Mouse (Mus musculus) frontal cortex, postnatal 25 days (tissue): ENCODE data around the gene Stra6.

Source experiments
- DNase-seq, 2 experiments: peaks; one replicate each; pipeline ENCODE4 v3.0.0; 2022; ENCODE audit warnings: low spot score in 2 of 2

Gene Stra6

DNA sequence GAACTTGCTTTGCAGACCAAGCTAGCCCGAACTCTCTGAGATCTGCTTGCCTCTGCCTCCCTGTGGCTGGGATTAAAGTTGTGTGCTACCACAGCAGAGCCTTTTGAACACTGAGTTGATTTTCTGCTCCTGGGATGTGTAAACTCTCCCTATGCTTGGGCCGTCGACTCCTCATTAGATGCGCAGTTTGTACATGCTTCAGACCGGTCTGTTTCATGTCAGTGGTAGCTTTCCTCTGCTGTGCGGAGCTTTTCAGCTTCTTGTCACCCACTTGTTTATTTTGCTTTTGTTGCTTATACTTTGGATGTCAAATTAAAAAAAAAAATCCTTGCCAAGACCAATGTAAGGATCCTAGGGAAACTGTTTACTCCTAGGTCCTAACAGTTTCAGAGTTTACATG is 32.4 kb downstream of the Stra6 start:
- DNase-seq: no peak

DNA sequence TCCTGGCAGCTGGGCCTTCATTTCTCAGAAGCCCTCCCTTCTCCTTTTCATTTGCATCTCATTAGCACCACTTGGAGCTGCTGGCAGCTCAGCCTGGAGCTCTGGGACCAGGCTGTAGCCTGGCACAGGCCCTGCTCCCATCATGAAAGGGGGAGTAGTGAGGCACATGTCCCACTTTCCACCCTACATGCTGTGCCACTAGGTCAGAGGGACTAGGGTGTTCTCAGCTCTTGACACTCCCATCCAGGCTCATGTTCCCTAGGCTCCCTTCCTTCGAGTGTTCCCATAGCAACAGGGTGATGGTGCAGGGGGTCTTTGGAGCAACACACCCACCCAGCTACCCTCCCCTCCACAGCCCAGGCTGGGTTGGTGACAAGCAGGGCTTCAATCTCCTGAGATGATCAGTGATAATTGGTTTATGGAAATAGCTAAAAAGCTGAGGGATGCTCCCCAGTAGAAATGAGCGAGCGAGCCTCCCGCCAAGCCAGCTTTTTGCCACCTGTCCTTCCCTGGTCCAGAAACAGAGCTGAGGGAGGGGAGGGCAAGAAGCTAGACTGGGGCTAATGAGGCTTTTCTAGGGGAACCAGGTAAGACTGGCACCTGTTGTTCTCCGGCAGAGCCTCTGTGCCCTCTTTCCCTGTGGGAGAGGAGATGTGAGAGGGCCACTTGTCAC is 33.2 kb downstream of the Stra6 start:
- DNase-seq: no peak

GRCm38 (mm10) chr9:58099836-58100565 is 36.4 kb downstream of the Stra6 start:
- no peak for DNase-seq

GRCm38 (mm10) chr9:58102013-58102412 is 38.4 kb downstream of the Stra6 start:
- no peak for DNase-seq

DNA sequence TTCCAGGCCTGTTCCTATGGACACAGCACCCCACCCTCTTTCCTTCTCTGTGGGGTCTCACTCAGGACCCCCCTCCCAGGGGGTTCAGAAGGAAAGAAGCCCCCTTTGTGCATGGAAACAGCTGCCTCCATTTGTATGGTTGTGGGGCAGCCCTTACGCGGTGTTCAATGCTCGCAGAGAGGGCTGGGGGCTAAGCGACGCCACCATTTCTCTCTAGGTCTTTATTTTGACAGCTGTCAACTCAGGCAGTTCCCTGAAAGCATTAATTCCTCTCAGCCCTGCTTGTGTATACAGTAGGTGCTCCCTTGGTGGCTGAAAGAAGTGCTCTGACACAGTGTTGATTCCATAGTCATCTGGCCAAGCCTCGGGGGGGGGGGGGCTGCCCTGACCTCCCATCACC is 40.1 kb downstream of the Stra6 start:
- DNase-seq: no peak

DNA sequence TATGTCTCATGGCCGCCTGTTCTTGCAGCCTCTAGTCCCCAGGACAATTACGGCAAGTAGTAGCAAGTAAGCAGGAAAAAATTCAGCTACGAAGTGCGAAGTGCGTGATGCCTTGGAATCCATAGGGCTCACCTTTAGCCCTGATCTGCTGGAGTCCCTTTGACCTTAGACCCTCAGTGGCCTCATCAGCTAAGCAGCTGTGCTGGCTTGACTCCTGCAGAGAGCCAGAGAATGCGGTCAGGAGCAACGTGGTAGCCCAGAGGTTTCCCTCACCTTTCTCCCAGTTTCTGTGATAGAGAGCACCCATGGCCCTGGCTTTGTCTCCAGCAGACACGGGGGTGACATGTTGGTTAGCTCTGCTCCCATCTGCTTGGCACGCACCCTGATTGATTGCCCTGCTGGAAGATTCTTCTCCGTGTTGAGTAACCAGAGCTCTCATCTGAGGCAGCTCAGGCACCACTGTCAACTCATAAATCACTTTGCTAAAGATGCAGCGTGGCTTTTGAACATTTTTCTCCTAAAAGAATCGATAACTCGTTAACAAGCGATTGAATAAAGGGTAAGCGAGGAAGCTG is 42.1 kb downstream of the Stra6 start:
- DNase-seq: no peak

DNA sequence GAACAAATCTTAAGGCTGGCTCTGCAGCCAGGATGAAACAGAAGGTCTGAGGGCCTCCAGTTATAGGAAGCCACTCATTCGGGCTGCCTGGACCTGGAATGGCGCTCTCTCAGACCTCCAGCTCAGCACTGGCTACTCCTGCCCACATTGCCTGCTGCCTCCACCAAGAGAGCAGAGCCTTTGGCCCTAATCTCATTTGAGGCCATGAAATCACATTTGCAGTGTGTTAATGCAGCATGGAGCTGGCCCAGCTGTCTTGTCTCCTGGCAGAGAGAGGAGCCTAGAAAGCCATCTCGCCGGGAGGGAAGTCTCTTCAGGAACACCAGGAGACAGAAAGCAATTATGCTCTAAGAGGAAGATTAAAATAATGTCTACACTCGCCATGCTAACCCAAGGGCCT is 43.9 kb downstream of the Stra6 start:
- no peak for DNase-seq

DNA sequence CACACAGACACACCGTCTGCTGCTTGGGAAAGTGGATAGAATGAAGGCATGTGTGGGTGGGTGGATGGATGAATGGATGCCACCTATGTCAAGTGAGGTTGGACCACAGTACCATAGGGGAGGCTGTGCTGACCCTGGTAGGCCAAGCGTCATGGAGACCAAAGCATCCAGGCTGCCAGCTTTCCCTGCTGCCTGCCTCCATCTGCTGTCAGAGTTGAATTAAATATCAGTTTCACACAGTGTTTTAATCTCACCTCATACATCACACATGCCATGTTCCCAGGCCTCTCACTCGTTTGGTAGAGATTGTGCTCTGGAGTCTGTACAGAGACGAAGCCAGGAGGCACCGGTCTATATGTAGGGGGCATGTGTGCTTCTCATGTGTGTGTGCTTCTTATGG is 47.2 kb downstream of the Stra6 start:
- no peak for DNase-seq

DNA sequence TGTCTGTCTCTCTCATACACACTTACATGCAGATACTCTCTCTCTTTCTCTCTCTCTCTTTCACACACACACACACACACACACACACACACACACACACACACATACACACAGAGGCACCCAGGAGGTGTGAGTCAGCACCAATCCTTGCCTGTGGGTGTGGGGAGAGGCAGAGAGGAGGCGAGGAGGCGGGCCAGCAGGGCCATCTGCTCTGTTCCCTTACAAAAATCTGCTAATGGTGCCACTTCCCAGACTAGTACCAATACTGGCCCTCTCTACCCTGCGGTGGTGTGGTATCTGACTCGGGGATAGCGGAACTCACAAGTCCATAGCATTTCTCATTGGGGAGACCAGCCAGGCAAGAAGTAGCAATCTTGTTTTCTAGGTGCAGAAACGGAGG is 47.8 kb downstream of the Stra6 start:
- peak in 1 of 2 experiments; percentile 57 for DNase-seq

- DNase-seq: no peak
Observed at GRCm38 (mm10) chr9:58112321-58112751, 48.7 kb downstream of the Stra6 start.

- DNase-seq: no peak
Observed at GRCm38 (mm10) chr9:58112866-58113278, 49.3 kb downstream of the Stra6 start.

DNA sequence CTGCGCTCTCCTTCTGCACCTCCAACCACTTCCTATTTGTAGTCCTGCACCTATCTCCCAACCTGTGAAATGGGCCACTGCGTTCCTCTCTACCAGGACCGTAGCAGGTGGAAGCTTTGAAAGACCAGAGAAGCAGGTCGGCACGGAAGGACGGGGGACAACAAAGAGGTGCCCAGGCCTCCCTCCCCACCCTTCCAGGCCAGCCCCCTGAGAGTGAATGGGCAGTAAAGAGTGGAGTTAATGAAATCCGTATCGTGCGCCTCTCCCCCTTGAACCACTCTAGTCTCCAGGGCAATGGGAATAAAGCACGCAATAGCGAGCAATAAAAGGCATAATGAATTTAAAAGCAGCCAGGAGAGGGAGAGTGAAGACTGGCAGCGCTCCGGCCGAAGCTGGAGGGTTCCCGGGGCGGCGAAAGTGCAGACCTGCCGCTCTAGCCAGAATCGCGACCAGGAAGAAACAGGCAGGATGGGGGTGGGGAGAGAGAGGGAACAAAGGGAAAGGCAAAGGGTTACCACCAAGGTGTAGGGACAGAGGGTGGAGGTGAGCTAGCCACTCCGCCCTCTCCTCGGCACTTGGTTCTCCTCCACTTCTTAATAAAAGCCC is 49.8 kb downstream of the Stra6 start:
- DNase-seq: no peak

- no peak for DNase-seq
Observed at GRCm38 (mm10) chr9:58114019-58114418, 50.4 kb downstream of the Stra6 start.

DNA sequence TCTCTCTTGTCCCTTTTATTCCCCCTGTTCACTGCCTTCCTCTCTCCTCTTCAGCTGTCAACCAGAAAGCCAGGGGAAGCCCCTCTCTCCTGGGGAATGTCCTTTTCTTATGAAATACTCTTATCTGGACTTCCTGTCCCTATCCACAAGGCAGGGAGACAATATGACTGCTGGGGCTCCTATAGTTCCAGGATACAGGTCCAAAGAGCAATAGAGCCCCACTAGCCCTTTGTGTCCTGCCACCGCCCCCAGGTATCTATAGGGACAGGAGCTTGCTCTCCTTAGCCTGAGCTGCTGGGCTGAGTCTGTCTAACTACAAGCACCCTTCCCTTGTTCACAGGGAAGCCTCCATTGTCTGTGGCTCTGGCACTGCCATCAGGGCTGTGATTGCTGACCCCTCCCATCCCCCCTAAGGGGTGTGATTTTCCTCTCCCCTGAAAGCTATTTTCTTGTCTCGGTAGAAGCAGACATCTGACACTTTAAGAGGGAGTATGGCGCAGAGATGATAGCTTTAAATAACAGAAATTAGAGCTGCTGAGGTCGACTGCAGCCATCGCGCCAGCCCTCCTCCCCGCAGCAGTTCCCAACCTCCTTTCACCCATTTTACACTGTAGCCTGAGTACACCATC is 51.8 kb downstream of the Stra6 start:
- DNase-seq: no peak

DNA sequence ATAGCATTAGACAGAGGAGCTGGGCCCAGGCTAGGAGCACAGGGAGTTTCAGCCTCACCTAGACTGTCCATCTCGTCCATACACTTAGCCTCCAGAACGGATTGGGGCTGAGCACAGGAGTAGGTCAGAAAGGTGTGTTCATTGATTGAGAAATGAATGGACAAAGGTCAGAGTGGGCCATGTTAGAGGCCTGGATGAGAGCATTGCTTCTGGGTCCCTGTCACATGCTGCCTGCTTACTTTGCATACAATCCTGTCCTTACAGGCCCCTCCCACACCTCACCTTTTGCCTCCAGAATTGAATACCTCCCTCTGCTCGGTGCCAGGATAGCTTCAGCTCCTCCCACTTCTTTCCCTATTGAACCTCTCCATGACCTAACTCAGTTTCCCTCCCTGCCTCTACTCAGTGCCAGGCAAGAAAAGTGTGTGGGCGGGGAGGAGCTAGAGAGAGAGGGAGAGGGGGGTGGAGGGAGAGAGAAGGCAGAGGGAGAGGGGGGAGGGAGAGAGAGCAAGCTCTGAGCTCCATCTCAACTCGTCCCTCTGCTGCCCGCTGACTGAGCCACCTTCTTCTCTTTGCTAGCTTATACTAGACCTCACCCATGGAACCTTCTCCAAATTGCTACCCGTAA is 52.5 kb downstream of the Stra6 start:
- no peak for DNase-seq

- DNase-seq: no peak
Observed at GRCm38 (mm10) chr9:58118671-58119070, 55.1 kb downstream of the Stra6 start, which contains the start of gene Ccdc33. TSS of gene Ccdc33 (minus strand) at chr9:58118823.

GRCm38 (mm10) chr9:58125085-58125484 is 61.5 kb downstream of the Stra6 start:
- DNase-seq: no peak

DNA sequence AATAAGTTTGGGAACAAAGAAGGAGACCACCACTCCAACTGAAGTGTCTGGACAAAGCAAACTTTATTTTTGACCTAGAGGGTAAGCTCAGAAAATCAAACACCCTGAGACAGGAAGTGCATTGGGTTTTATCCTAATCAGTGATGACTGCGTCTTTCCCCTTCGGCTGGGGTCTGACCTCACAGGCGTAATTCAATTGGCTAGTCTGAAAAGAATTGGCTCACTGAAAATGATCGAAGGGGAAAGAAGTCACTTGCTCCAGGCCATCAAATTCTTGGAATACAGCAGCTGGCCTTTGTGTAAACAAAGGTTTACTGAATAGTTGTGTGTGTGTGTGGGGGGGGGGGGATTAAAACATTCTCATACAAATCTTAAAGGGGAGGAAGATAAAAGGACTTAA is 62.2 kb downstream of the Stra6 start:
- no peak for DNase-seq

DNA sequence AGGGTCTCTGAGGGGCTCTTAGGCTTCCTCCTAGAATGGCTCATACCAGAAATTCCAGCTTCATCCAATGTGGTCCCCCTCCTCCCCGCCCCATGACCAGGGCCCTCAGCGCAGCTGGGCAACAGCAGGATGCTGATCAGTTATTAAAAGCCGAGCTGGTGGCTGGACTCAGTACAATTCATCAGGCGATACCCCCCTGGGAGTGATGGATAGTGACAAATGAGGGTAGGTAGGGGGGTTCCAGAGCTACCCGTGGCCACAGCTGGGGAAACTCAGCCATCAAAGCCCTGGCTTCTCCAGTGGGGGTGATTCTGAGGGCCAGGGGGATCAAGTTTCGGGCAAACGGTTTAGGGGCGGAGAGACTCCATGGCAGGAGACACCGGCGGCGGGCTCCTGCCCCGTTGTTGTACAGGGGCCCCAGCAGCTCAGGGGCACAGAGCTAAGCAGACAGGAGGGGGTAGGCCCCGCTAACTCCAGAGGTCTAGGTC is 65.4 kb downstream of the Stra6 start:
- no peak for DNase-seq

- DNase-seq: no peak
Observed at GRCm38 (mm10) chr9:58129508-58129907, 65.9 kb downstream of the Stra6 start.

DNA sequence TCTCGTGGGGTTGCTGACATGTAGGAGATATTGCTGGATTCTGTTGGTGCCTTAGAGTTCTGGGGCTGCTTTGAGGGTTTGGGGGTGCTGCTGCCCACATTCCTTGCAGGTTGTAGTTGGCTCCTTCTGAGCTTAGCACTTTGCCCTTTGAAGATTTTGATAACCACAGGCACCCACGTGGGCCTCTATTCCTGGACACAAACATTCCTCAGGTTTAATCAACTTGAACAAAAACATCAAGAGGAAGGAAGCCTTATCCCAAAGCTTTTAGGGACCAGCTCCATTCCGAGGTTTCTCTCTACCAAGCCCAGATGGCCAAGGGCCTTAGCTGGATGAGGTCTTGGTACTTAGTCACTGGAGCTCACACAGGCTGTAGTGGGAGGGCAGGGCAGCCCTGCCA is 67.3 kb downstream of the Stra6 start:
- no peak for DNase-seq

DNA sequence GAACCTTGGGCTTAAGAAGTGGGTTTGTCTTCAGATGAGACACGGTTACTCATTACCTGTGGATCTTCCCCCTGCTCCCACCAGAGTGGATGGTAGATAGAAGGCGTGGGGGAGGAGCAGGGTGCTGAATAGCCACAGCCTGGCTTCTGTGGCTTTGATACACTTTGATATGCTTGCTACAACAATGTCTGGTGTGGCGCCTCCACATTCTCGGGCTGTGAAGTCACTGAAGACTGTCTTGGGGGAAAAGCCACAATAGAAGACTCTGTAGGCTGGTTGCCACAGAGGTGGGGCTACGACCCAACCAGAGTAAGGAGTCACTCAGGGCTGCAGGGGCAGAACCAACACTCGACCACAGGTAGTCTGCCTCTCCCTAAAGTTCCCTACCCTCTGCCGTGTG is 68.1 kb downstream of the Stra6 start:
- no peak for DNase-seq
